Mouse (Mus musculus) ES-CJ7 (cell line): ENCODE data around the gene Gm10775.

ENCODE experiments used
- DNase-seq: peaks from one replicate; pipeline ENCODE4 v3.0.0; 2011; ENCODE audit warnings: low read depth, low spot score

Gm10775 gene

GRCm38 (mm10) chr13:65259239-65259638 lies at the start of gene Gm10775:
Gene Gm10775 (plus strand): TSS chr13:65259539.
- DNase-seq = peak; percentile 36

- no peak for DNase-seq
Observed at GRCm38 (mm10) chr13:65225945-65226344, 33.4 kb upstream of the Gm10775 start.

GRCm38 (mm10) chr13:65226657-65227056 lies 32.7 kb upstream of the Gm10775 start:
- DNase-seq = no peak

- peak; percentile 64 for DNase-seq
Observed at GRCm38 (mm10) chr13:65237211-65237610, 22.1 kb upstream of the Gm10775 start.

GRCm38 (mm10) chr13:65240509-65241098 lies 18.7 kb upstream of the Gm10775 start:
- DNase-seq = peak; percentile 99

- DNase-seq = peak; percentile 96
Observed at GRCm38 (mm10) chr13:65241099-65241626, 18.2 kb upstream of the Gm10775 start.

GRCm38 (mm10) chr13:65241627-65242318 lies 17.6 kb upstream of the Gm10775 start:
- DNase-seq = no peak

GRCm38 (mm10) chr13:65242319-65242787 lies 17.0 kb upstream of the Gm10775 start:
- DNase-seq = no peak

GRCm38 (mm10) chr13:65243273-65243672 lies 16.1 kb upstream of the Gm10775 start:
- DNase-seq = peak; percentile 37

- peak; percentile 67 for DNase-seq
Observed at GRCm38 (mm10) chr13:65258175-65258954, 974 bp upstream of the Gm10775 start.

GRCm38 (mm10) chr13:65262086-65262485 lies 2.7 kb downstream of the Gm10775 start:
- DNase-seq = no peak

GRCm38 (mm10) chr13:65277994-65278382 lies 18.6 kb downstream of the Gm10775 start:
- no peak for DNase-seq

- peak; percentile 91 for DNase-seq
Observed at GRCm38 (mm10) chr13:65278383-65279341, 19.3 kb downstream of the Gm10775 start, which contains the start of gene Zfp369. Gene Zfp369 (plus strand): TSS chr13:65278814.

- peak; percentile 72 for DNase-seq
Observed at GRCm38 (mm10) chr13:65286771-65287170, 27.4 kb downstream of the Gm10775 start.

GRCm38 (mm10) chr13:65296354-65296753 lies 37.0 kb downstream of the Gm10775 start:
- DNase-seq = no peak
